Mouse (Mus musculus): ENCODE results near the gene Pdik1l. TPM values are rescaled to one million over a fixed set of nuclear protein-coding genes. Genes with fewer than 3 reads are reported as not detected.

Gene Pdik1l
- total RNA-seq, 1 experiment from 2014 or later = 36.2 TPM

Other genes starting within 250 kb of the Pdik1l start
- 1.4 TPM in 1 of 2 replicates, not detected in the other for gene Zfp683, start 234.1 kb downstream of the Pdik1l start, total RNA-seq (2017)
- gene Crybg2, start 227.1 kb downstream of the Pdik1l start, total RNA-seq (2017) = 0.79 and 2.4 TPM in 2 replicates
- 342 and 372 TPM in 2 replicates for gene Cd52, start 192.8 kb downstream of the Pdik1l start, total RNA-seq (2017)
- 4.2 and 6.3 TPM in 2 replicates for gene Ubxn11, start 185.3 kb downstream of the Pdik1l start, total RNA-seq (2017)
- gene Sh3bgrl3, start 159.1 kb downstream of the Pdik1l start, total RNA-seq (2017) = 118 and 287 TPM in 2 replicates
- gene Cep85, start 100.8 kb downstream of the Pdik1l start, total RNA-seq (2017) = 42.6 and 46.0 TPM in 2 replicates
- not detected in 2 replicates for gene Gm7534, start 84.9 kb downstream of the Pdik1l start, total RNA-seq (2017)
- gene Catsper4, start 60.5 kb downstream of the Pdik1l start, total RNA-seq (2017) = not detected in 2 replicates
- gene Cnksr1, start 49.5 kb downstream of the Pdik1l start, total RNA-seq (2017) = not detected in 2 replicates
- gene E130218I03Rik, start 44.2 kb downstream of the Pdik1l start, total RNA-seq (2017) = not detected in 2 replicates
- 10.7 and 14.4 TPM in 2 replicates for gene Zfp593, start 42.3 kb downstream of the Pdik1l start, total RNA-seq (2017)
- gene Gm30191, start 41.0 kb downstream of the Pdik1l start, total RNA-seq (2017) = not detected in 2 replicates
- 1.1 and 2.1 TPM in 2 replicates for gene Grrp1, start 33.8 kb downstream of the Pdik1l start, total RNA-seq (2017)
- gene Trim63, start 27.2 kb upstream of the Pdik1l start, total RNA-seq (2017) = not detected in 2 replicates
- gene Slc30a2, start 55.3 kb upstream of the Pdik1l start, total RNA-seq (2017) = not detected in 2 replicates
- gene Extl1, start 96.0 kb upstream of the Pdik1l start, total RNA-seq (2017) = 0.20 and 0.50 TPM in 2 replicates
- 15.7 and 25.3 TPM in 2 replicates for gene Pafah2, start 108.4 kb upstream of the Pdik1l start, total RNA-seq (2017)
- 1,445 and 1,820 TPM in 2 replicates for gene Stmn1, start 180.4 kb upstream of the Pdik1l start, total RNA-seq (2017)
- 15.6 and 25.2 TPM in 2 replicates for gene Paqr7, start 208.8 kb upstream of the Pdik1l start, total RNA-seq (2017)
- gene Aunip, start 223.1 kb upstream of the Pdik1l start, total RNA-seq (2017) = 15.8 and 34.0 TPM in 2 replicates
- 51.8 and 71.4 TPM in 2 replicates for gene Mtfr1l, start 247.5 kb upstream of the Pdik1l start, total RNA-seq (2017)

Measured in hematopoietic stem cell, adult 5-6 weeks (primary cell).